ENCODE assay signal across 15 mouse cellular contexts in the genomic region with DNA sequence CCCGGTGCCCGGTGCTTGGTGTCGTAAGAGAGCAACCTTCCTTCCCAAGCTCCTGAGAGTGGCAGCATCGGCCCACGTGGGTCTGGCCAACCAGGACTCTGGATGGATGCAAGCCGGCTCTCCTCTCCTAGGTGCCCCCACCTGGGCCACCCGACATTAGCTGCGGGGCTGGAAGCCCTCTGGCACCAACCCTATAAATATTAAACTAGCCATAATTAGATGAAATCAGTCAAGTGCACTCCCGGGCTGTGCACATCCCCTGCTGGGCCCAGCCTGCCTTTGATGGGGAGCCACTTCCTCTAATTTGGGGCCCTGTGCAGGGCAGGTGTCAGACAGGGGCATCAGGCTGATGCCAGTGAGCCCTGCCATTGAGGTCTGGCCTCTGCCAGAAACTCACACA.
A peak's percentile ranks its signal among the peaks of the same experiment; 100 is the strongest.
DNase-seq lines count a peak whose midpoint lies in the region; ATAC-seq lines count a peak whose summit lies in the region.
"Had no signal": no experiment of that assay in that cellular context is flagged by ENCODE, and none has a peak within 500 bp of the region (broad histone marks: within the 10 kb centered on the region; RNA-seq: fewer than 3 reads in every experiment).

No protein-coding gene starts in this region.

- ATAC-seq in hindbrain, embryonic 15.5 days (ENCODE audit: low FRiP score, low read depth) = 0 out of 2 replicates have a peak, but pooled peaks have one; percentile 25

- intact Hi-C loops in left cerebral cortex, postnatal 4 days (cut with DNase I) = no loop called here

- DNase-seq in left cerebral cortex, postnatal 4 days = peak; percentile 34
- no peak for DNase-seq in left cerebral cortex, adult 11 months (ENCODE audit: low spot score)
- DNase-seq in Muller cell, postnatal 12 days (ENCODE audit: inconsistent ontology term) = peak; percentile 40
- no peak for DNase-seq in forebrain, embryonic 10.5 days (ENCODE audit: extremely low spot score, low spot score)
- no peak for DNase-seq in right cerebral cortex, postnatal 25 days
- no peak for DNase-seq in thymus, adult 18-20 months
- no peak for DNase-seq in heart, adult 9 months (ENCODE audit: low spot score in 2 of 2)
- DNase-seq: adrenal gland, adult 8-10 months; cerebellum, adult 11 months; kidney, postnatal 10 days; lung, adult 2 months had no signal

- H3K27ac ChIP-seq in forebrain, embryonic 10.5 days = peak overlapping the region; percentile 40
- H3K27ac ChIP-seq in hindbrain, embryonic 15.5 days (replicated peaks) = no peak overlapping the region
- H3K27ac ChIP-seq: limb, embryonic 13.5 days; stomach, embryonic 15.5 days had no signal

- no peak overlapping the region for H3K9ac ChIP-seq in hindbrain, embryonic 15.5 days
- H3K9ac ChIP-seq: limb, embryonic 13.5 days; stomach, embryonic 15.5 days had no signal

- WGBS in forebrain, embryonic 10.5 days = 86% methylated on average over 9 of the region's 9 CpGs
- WGBS in hindbrain, embryonic 15.5 days = 24% methylated on average over 9 of the region's 9 CpGs

- no peaks in the 10 kb centered on the region for H3K36me3 ChIP-seq in forebrain, embryonic 10.5 days (replicated peaks)
- no peaks in the 10 kb centered on the region for H3K36me3 ChIP-seq in hindbrain, embryonic 15.5 days
- H3K36me3 ChIP-seq: limb, embryonic 13.5 days; stomach, embryonic 15.5 days had no signal

- H3K27me3 ChIP-seq in forebrain, embryonic 10.5 days (ENCODE audit: poor library complexity, severe bottlenecking) = peaks cover 47% of the 10 kb centered on the region
- 0 out of 2 replicates have a peak, but pooled peaks cover 3% of the 10 kb centered on the region for H3K27me3 ChIP-seq in hindbrain, embryonic 15.5 days
- H3K27me3 ChIP-seq: stomach, embryonic 15.5 days had no signal

- no peak overlapping the region for H3K4me3 ChIP-seq in forebrain, embryonic 10.5 days
- no peak overlapping the region for H3K4me3 ChIP-seq in hindbrain, embryonic 15.5 days
- H3K4me3 ChIP-seq: limb, embryonic 13.5 days; megakaryocyte, embryonic 14.5 days; stomach, embryonic 15.5 days had no signal

- no peak overlapping the region for H3K4me2 ChIP-seq in hindbrain, embryonic 15.5 days
- H3K4me2 ChIP-seq: limb, embryonic 13.5 days; stomach, embryonic 15.5 days had no signal

- H3K4me1 ChIP-seq in forebrain, embryonic 10.5 days = peaks cover 34% of the 10 kb centered on the region
- H3K4me1 ChIP-seq in hindbrain, embryonic 15.5 days (replicated peaks) = peaks cover 23% of the 10 kb centered on the region
- H3K4me1 ChIP-seq: megakaryocyte, embryonic 14.5 days; stomach, embryonic 15.5 days had no signal

- no peaks in the 10 kb centered on the region for H3K9me3 ChIP-seq in forebrain, embryonic 10.5 days
- H3K9me3 ChIP-seq in hindbrain, embryonic 15.5 days = no peaks in the 10 kb centered on the region
- H3K9me3 ChIP-seq: limb, embryonic 13.5 days; megakaryocyte, embryonic 14.5 days; stomach, embryonic 15.5 days had no signal

Comparison
In these comparisons a context has a peak if more than half of its experiments do, and no peak if none do; other contexts are left out.
1. DNase-seq: peak in left cerebral cortex, postnatal 4 days (single experiment) and Muller cell, postnatal 12 days (single experiment); none in left cerebral cortex, adult 11 months (single experiment), forebrain, embryonic 10.5 days (single experiment), right cerebral cortex, postnatal 25 days (single experiment), thymus, adult 18-20 months (0 of 2) and heart, adult 9 months (0 of 2).